Mouse (Mus musculus) G1E (cell line): ENCODE measurements around the gene Rassf2. TPM values are rescaled to one million over a fixed set of nuclear protein-coding genes. Genes with fewer than 3 reads are reported as not detected.

Experiments
- ATAC-seq: 2 replicates; pipeline ENCODE4 v1.8.0; 2016; ENCODE audit warnings: mild to moderate bottlenecking; ENCODE audit not compliant: insufficient number of reproducible peaks, poor library complexity, low FRiP score, severe bottlenecking; ENCODE audit errors: extremely low read depth
- DNase-seq: peaks from one replicate; pipeline ENCODE4 v3.0.0; 2012; ENCODE audit warnings: low spot score
- H3K27me3 ChIP-seq: 2 replicates; pipeline ENCODE4 v1.6.1; 2012; ENCODE audit warnings: mild to moderate bottlenecking, low read length, inconsistent platforms; ENCODE audit not compliant: insufficient read depth
- H3K36me3 ChIP-seq: replicated peaks from 2 replicates; pipeline ENCODE3; 2012; ENCODE audit warnings: mild to moderate bottlenecking, inconsistent platforms
- H3K4me1 ChIP-seq: 2 replicates; pipeline ENCODE4 v1.6.1; 2012; ENCODE audit warnings: low read depth, low read length, inconsistent platforms, mixed read lengths; ENCODE audit not compliant: insufficient read depth
- H3K4me3 ChIP-seq: 2 replicates; pipeline ENCODE4 v1.5.1; 2012; ENCODE audit warnings: low read depth, mild to moderate bottlenecking, inconsistent platforms, low read length, moderate library complexity, mixed read lengths
- H3K9me3 ChIP-seq: replicated peaks from 2 replicates; pipeline ENCODE4 v1.6.1; 2012; ENCODE audit warnings: inconsistent platforms
- CTCF ChIP-seq: IDR thresholded peaks from 2 replicates; pipeline ENCODE4 v1.5.1; 2012; ENCODE audit warnings: low read depth, low read length, inconsistent platforms, mixed read lengths
- GATA1 ChIP-seq: IDR thresholded peaks from 2 replicates; pipeline ENCODE4 v1.6.1; 2012; ENCODE audit warnings: borderline replicate concordance, low read length, inconsistent platforms, mixed read lengths
- GATA2 ChIP-seq: IDR thresholded peaks from 2 replicates; pipeline ENCODE4 v1.6.1; 2012; ENCODE audit warnings: low read depth, low read length, inconsistent platforms, borderline replicate concordance
- POLR2AphosphoS5 ChIP-seq: IDR thresholded peaks from 2 replicates; pipeline ENCODE4 v1.6.1; 2012; ENCODE audit warnings: low read depth, low read length, inconsistent platforms; ENCODE audit not compliant: insufficient replicate concordance
- TAL1 ChIP-seq: conservative IDR thresholded peaks from 2 replicates; pipeline ENCODE4 v1.6.1; 2012; ENCODE audit warnings: low read depth, low read length, inconsistent platforms, mixed read lengths
- polyA plus RNA-seq: library from polyadenylated mRNA; stranded (reverse); fragments of >175 nt; gene quantifications from 2 replicates; pipeline ENCODE4 v1.2.3, GENCODE M21; 2012
- total RNA-seq, 2 experiments: library from RNA; stranded (forward) in 1 of 2; stranded (reverse) in 1 of 2; fragments of 200-1000 nt in 1 of 2; fragments of >200 nt in 1 of 2; fragmentation: Nextera tagmentation in 1 of 2; gene quantifications; 2 replicates each; pipeline ENCODE4 v1.2.3; 2014 to 2017

Gene Rassf2
- total and polyA plus RNA-seq, 3 experiments = 0.03 to 1.2 (median 0.30) TPM

- DNase-seq = no peak
- Histone ChIP-seq H3K9me3 (no peaks in the 10 kb centered on the region), H3K4me3 (no peak overlapping the region), H3K27me3 (peaks cover 8% of the 10 kb centered on the region; the same call in 1 of the 2 replicates), H3K4me1 (no peaks in the 10 kb centered on the region), H3K36me3 (no peaks in the 10 kb centered on the region)
- no peak for ATAC-seq
- TF ChIP-seq POLR2AphosphoS5 = no peak
- no peak for TF ChIP-seq GATA2
- no peak for TF ChIP-seq GATA1
- TF ChIP-seq CTCF = no peak
- TF ChIP-seq TAL1 = no peak
Measured at GRCm38 (mm10) chr2:132001696-132002334, 28.2 kb downstream of the Rassf2 start.

- H3K9me3 ChIP-seq = no peaks in the 10 kb centered on the region
- TF ChIP-seq GATA2 = no peak
- no peak for TF ChIP-seq CTCF
- no peak for TF ChIP-seq TAL1
- TF ChIP-seq POLR2AphosphoS5 = no peak
- TF ChIP-seq GATA1 = no peak
- DNase-seq (no peak), ATAC-seq (no peak)
- no peak overlapping the region for H3K4me3 ChIP-seq
- H3K36me3 ChIP-seq = no peaks in the 10 kb centered on the region
- H3K4me1 ChIP-seq = no peaks in the 10 kb centered on the region
- peaks cover 15% of the 10 kb centered on the region for H3K27me3 ChIP-seq
Measured at GRCm38 (mm10) chr2:131997356-131997755, 32.7 kb downstream of the Rassf2 start.

- no peaks in the 10 kb centered on the region for H3K9me3 ChIP-seq
- no peak overlapping the region for H3K4me3 ChIP-seq
- no peak for DNase-seq
- H3K36me3 ChIP-seq = no peaks in the 10 kb centered on the region
- H3K4me1 ChIP-seq = no peaks in the 10 kb centered on the region
- H3K27me3 ChIP-seq = peaks cover 15% of the 10 kb centered on the region
- ATAC-seq = no peak
- TF ChIP-seq CTCF (no peak), GATA2 (no peak), GATA1 (no peak), POLR2AphosphoS5 (no peak), TAL1 (no peak)
Measured at GRCm38 (mm10) chr2:131996369-131996768, 33.7 kb downstream of the Rassf2 start.

- DNase-seq = no peak
- ATAC-seq = no peak
- Histone ChIP-seq H3K27me3 (peaks cover 15% of the 10 kb centered on the region), H3K4me1 (no peaks in the 10 kb centered on the region), H3K4me3 (no peak overlapping the region), H3K36me3 (no peaks in the 10 kb centered on the region), H3K9me3 (no peaks in the 10 kb centered on the region)
- TF ChIP-seq TAL1 (no peak), GATA1 (no peak), GATA2 (no peak), CTCF (no peak), POLR2AphosphoS5 (no peak)
Measured at GRCm38 (mm10) chr2:131995742-131996141, 34.3 kb downstream of the Rassf2 start.

- H3K4me3 ChIP-seq = no peak overlapping the region
- ATAC-seq = no peak
- H3K4me1 ChIP-seq = no peaks in the 10 kb centered on the region
- no peaks in the 10 kb centered on the region for H3K36me3 ChIP-seq
- no peak for TF ChIP-seq CTCF
- TF ChIP-seq POLR2AphosphoS5 = no peak
- no peak for TF ChIP-seq GATA1
- no peak for TF ChIP-seq TAL1
- no peak for TF ChIP-seq GATA2
- no peak for DNase-seq
- H3K9me3 ChIP-seq = no peaks in the 10 kb centered on the region
- H3K27me3 ChIP-seq = peaks cover 15% of the 10 kb centered on the region
Measured at GRCm38 (mm10) chr2:131994971-131995370, 35.1 kb downstream of the Rassf2 start.

GRCm38 (mm10) chr2:131993563-131994088, 36.4 kb downstream of the Rassf2 start:
- Histone ChIP-seq H3K36me3 (no peaks in the 10 kb centered on the region), H3K27me3 (peaks cover 15% of the 10 kb centered on the region)

More at GRCm38 (mm10) chr2:131993563-131994088, 36.4 kb downstream of the Rassf2 start:
- no peak for TF ChIP-seq TAL1
- TF ChIP-seq POLR2AphosphoS5 = no peak
- no peak for TF ChIP-seq GATA2
- TF ChIP-seq GATA1 = no peak
- TF ChIP-seq CTCF = no peak
- Histone ChIP-seq H3K9me3 (no peaks in the 10 kb centered on the region), H3K4me1 (no peaks in the 10 kb centered on the region), H3K4me3 (no peak overlapping the region)
- ATAC-seq = no peak
- no peak for DNase-seq
